Mouse (Mus musculus): ENCODE data around the gene Lpar6. TPM values are rescaled to one million over a fixed set of nuclear protein-coding genes. Genes with fewer than 3 reads are reported as not detected.
A peak's percentile ranks its signal among the peaks of the same experiment; 100 is the strongest.

The Lpar6 gene
- total RNA-seq, 2 experiments from 2014 or later: 1.2 to 1.4 TPM

- intact Hi-C loops (cut with DNase I): no loop called here
- no peak for DNase-seq
Measured at GRCm38 (mm10) chr14:73255426-73255970, 17.8 kb downstream of the Lpar6 start.

GRCm38 (mm10) chr14:73257348-73257747 is 19.7 kb downstream of the Lpar6 start:
- DNase-seq: no peak
- intact Hi-C loops (cut with DNase I): no loop called here

- no peak for DNase-seq
- intact Hi-C loops (cut with DNase I): no loop called here
Measured at GRCm38 (mm10) chr14:73258181-73258580, 20.5 kb downstream of the Lpar6 start.

DNA sequence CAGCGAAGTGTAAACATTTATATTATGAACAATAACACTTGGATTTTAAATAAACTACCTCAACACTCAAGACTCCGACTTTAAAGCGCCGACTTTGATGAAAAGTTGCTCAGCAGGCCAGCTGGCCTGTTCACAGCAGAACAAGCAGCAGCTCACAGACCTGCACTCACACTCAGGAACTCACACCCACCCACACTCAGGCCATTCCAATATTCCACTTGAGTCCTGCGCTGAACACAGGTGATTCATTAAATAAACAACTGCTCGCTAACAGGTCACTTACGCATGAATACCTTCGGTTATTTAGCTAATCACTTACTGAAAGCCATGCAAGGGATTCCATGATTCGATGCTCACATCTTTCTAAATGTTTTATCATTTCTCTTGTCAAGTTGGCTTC is 24.5 kb downstream of the Lpar6 start:
- no peak for DNase-seq
- intact Hi-C loops (cut with DNase I): no loop called here

GRCm38 (mm10) chr14:73266166-73266565 is 28.5 kb downstream of the Lpar6 start:
- intact Hi-C loops (cut with DNase I): loop anchor here (5.0 kb wide), 1 partner anchor 144 kb away; the partner anchor contains the start of gene Rcbtb2
- peak; percentile 12 for DNase-seq

- intact Hi-C loops (cut with DNase I): no loop called here
- DNase-seq: no peak
Measured at GRCm38 (mm10) chr14:73271807-73272206, 34.1 kb downstream of the Lpar6 start.

GRCm38 (mm10) chr14:73279096-73279495 is 41.4 kb downstream of the Lpar6 start:
- DNase-seq: no peak
- intact Hi-C loops (cut with DNase I): no loop called here

DNA sequence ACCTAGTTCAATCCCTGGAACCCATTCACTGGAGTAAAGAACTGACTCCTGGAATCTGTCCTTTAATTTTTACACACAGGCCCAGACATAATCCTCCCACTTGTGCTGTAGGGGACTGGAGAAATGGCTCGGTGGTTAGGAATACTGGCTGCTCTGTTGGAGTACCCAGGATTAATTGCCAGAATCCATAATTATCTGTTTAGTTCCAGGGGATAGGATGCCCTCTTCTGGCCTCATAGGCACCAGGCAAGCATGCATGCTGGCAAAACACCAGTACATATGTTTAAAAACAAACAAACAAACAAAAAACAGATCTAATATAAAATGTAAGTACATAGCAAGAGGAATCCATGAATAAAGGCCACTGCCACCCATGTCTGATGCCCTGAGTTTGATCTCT is 43.3 kb downstream of the Lpar6 start:
- DNase-seq: peak; percentile 3
- intact Hi-C loops (cut with DNase I): loop anchor here (5.0 kb wide), 1 partner anchor 174 kb away; no protein-coding TSS in a partner anchor

- intact Hi-C loops (cut with DNase I): no loop called here
- no peak for DNase-seq
Measured at GRCm38 (mm10) chr14:73289915-73290314, 52.2 kb downstream of the Lpar6 start.

DNA sequence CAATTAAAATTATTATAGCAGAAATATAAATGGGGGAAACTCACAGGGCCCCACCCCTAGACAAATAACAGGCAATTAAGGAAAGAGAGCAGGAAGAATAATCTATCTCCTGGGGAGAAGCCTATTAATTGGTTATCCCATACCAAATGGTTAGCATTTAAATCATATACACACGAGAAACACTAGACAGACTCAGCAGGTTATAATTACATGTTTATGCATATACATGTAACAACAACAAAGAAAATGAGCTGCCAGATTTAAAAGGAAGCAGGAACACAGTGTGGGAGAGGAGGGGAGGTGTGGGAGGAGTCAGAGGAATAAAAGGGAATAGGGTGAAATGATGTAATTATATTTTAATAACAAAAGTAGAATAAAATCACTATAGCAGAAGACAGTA is 54.7 kb downstream of the Lpar6 start:
- intact Hi-C loops (cut with DNase I): no loop called here

More for the DNA sequence above, 54.7 kb downstream of the Lpar6 start:
- DNase-seq: no peak

Small RNA genes lying within 50 kb of the gene (microRNA-seq; reads per million reads assigned to microRNA genes)
- not detected for gene Mir687

Other genes with a start within 250 kb of the Lpar6 start
- under 1 TPM; 0.78 to 0.85 TPM for gene Cysltr2, start 188.8 kb upstream of the Lpar6 start, total RNA-seq (2021)
- gene Rcbtb2, start 114.9 kb upstream of the Lpar6 start, total RNA-seq (2021): 10 to 100 TPM; 36.6 to 45.4 TPM
- 10 to 100 TPM; 45.8 to 49.0 TPM for gene Rb1, start 87.9 kb downstream of the Lpar6 start, total RNA-seq (2021)
- gene Itm2b, start 147.4 kb downstream of the Lpar6 start, total RNA-seq (2021): 100 to 1,000 TPM; 363 to 375 TPM